Mouse (Mus musculus): ENCODE data around the gene Dlg2. TPM values are rescaled to one million over a fixed set of nuclear protein-coding genes. Genes with fewer than 3 reads are reported as not detected.

Dlg2 gene
- polyA plus RNA-seq, 1 experiment, result 0.85 TPM

DNA sequence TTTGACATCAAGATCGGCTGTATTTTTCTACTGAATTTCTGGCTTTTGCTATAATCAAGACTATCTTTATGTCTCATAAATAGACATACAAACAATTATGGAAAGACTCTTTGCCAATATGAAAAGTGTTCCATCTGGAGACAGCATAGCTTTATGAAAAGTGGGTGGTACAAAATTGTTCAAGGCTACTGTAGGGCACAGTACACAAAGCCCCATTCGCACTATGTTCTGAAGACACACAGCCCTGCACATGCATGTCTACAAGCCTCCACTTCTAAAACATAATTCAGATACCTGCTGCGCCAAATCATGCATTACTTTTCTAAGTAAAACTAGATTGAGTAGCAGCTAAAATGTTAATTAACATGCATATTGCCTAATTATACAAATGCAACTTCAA, 1946.5 kb downstream of the Dlg2 start:
- no peak overlapping the region for H3K27ac ChIP-seq (ENCODE audit: insufficient read depth, low read length)
- H3K9ac ChIP-seq (ENCODE audit: low read depth, poor library complexity, severe bottlenecking), result no peak overlapping the region
- no peaks in the 10 kb centered on the region for H3K4me1 ChIP-seq (ENCODE audit: control insufficient read depth, insufficient read depth, low read length)
- H3K4me3 ChIP-seq (ENCODE audit: low read depth, low read length), result no peak overlapping the region
- H3K27me3 ChIP-seq (ENCODE audit: control insufficient read depth, insufficient read depth, low read length, poor library complexity, severe bottlenecking), result no peaks in the 10 kb centered on the region
- H3K9me3 ChIP-seq (replicated peaks; ENCODE audit: control insufficient read depth, insufficient read depth, low read length, poor library complexity, severe bottlenecking), result no peaks in the 10 kb centered on the region
- H3K36me3 ChIP-seq (ENCODE audit: control insufficient read depth, insufficient read depth, low read length, poor library complexity, severe bottlenecking), result no peaks in the 10 kb centered on the region
- TF ChIP-seq CTCF (IDR thresholded peaks at IDR 0.05; ENCODE audit: low read depth, low read length) (no peak), POLR2A (IDR thresholded peaks at IDR 0.05; ENCODE audit: insufficient read depth, low read length) (no peak), EP300 (IDR thresholded peaks at IDR 0.05; ENCODE audit: insufficient read depth, low read depth, low read length) (no peak)

DNA sequence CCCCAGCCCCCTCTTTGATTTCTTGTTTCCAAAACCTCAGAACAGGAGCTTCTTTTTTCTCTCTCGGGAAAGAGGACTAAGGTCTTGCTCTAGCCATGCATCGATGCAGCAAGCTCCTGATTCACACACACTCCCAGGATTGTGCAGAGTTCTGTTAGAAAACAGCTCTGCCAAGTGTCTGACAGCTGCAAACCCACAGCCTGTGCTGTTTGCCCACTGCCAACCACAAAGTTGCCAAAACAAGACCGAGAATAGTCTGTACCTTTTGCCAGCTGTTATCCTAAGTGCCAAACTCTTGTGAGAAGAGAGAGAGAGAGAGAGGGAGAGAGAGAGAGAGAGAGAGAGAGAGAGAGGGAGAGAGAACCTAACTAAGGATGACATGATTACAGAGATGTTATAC, 1948.2 kb downstream of the Dlg2 start:
- Histone ChIP-seq H3K4me3 (ENCODE audit: low read depth, low read length) (no peak overlapping the region), H3K9me3 (replicated peaks; ENCODE audit: control insufficient read depth, insufficient read depth, low read length, poor library complexity, severe bottlenecking) (no peaks in the 10 kb centered on the region), H3K27ac (ENCODE audit: insufficient read depth, low read length) (no peak overlapping the region), H3K36me3 (ENCODE audit: control insufficient read depth, insufficient read depth, low read length, poor library complexity, severe bottlenecking) (no peaks in the 10 kb centered on the region), H3K4me1 (ENCODE audit: control insufficient read depth, insufficient read depth, low read length) (no peaks in the 10 kb centered on the region), H3K27me3 (ENCODE audit: control insufficient read depth, insufficient read depth, low read length, poor library complexity, severe bottlenecking) (no peaks in the 10 kb centered on the region), H3K9ac (ENCODE audit: low read depth, poor library complexity, severe bottlenecking) (no peak overlapping the region)
- TF ChIP-seq EP300 (IDR thresholded peaks at IDR 0.05; ENCODE audit: insufficient read depth, low read depth, low read length), result no peak
- TF ChIP-seq POLR2A (IDR thresholded peaks at IDR 0.05; ENCODE audit: insufficient read depth, low read length), result no peak
- TF ChIP-seq CTCF (IDR thresholded peaks at IDR 0.05; ENCODE audit: low read depth, low read length), result no peak

DNA sequence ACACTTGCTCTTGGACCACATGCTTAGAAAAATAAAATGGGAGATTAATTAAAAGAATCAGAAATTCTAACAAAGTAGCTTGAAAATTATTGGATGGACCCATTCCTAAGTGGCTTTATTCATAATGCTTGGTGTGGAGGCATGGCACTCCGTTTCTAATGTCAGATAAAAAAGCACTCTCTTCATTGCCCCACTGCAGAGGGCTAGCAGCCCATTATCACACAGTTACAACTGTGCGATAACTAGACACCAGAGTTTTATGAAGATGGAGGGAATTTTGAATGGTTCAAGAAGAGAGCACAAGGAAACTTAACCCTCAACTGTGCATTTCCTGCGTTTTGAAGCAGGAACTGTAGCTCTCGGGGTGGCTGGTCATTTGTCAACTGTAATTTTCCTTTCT, 1950.8 kb downstream of the Dlg2 start:
- Histone ChIP-seq H3K4me3 (ENCODE audit: low read depth, low read length) (no peak overlapping the region), H3K27ac (ENCODE audit: insufficient read depth, low read length) (no peak overlapping the region), H3K36me3 (ENCODE audit: control insufficient read depth, insufficient read depth, low read length, poor library complexity, severe bottlenecking) (no peaks in the 10 kb centered on the region), H3K27me3 (ENCODE audit: control insufficient read depth, insufficient read depth, low read length, poor library complexity, severe bottlenecking) (no peaks in the 10 kb centered on the region), H3K9ac (ENCODE audit: low read depth, poor library complexity, severe bottlenecking) (no peak overlapping the region), H3K9me3 (replicated peaks; ENCODE audit: control insufficient read depth, insufficient read depth, low read length, poor library complexity, severe bottlenecking) (no peaks in the 10 kb centered on the region), H3K4me1 (ENCODE audit: control insufficient read depth, insufficient read depth, low read length) (no peaks in the 10 kb centered on the region)
- TF ChIP-seq EP300 (IDR thresholded peaks at IDR 0.05; ENCODE audit: insufficient read depth, low read depth, low read length) (no peak), POLR2A (IDR thresholded peaks at IDR 0.05; ENCODE audit: insufficient read depth, low read length) (no peak), CTCF (IDR thresholded peaks at IDR 0.05; ENCODE audit: low read depth, low read length) (no peak)

DNA sequence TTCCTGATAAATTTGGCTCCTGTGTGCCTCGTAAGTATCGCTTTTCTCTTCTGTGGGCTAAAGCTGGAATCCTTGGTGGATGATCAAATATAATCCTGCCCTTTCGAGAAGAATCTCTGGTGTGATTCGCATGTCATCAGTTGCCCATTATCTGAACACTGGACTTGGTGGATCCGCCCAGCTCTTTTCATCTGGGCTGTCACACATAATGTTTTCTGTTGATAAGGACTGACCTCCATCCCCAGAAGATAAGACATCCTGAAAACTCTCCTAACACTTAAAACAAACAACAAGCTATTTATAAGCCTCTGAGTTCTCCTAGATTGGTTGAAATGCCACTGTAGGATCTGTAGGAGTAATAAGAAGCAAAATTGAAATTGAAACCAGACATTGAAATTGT, 1952.2 kb downstream of the Dlg2 start:
- no peaks in the 10 kb centered on the region for H3K27me3 ChIP-seq (ENCODE audit: control insufficient read depth, insufficient read depth, low read length, poor library complexity, severe bottlenecking)
- TF ChIP-seq CTCF (IDR thresholded peaks at IDR 0.05; ENCODE audit: low read depth, low read length) (no peak), POLR2A (IDR thresholded peaks at IDR 0.05; ENCODE audit: insufficient read depth, low read length) (no peak), EP300 (IDR thresholded peaks at IDR 0.05; ENCODE audit: insufficient read depth, low read depth, low read length) (no peak)
- H3K9me3 ChIP-seq (replicated peaks; ENCODE audit: control insufficient read depth, insufficient read depth, low read length, poor library complexity, severe bottlenecking), result no peaks in the 10 kb centered on the region
- H3K36me3 ChIP-seq (ENCODE audit: control insufficient read depth, insufficient read depth, low read length, poor library complexity, severe bottlenecking), result no peaks in the 10 kb centered on the region
- H3K4me1 ChIP-seq (ENCODE audit: control insufficient read depth, insufficient read depth, low read length), result no peaks in the 10 kb centered on the region
- no peak overlapping the region for H3K27ac ChIP-seq (ENCODE audit: insufficient read depth, low read length)
- no peak overlapping the region for H3K9ac ChIP-seq (ENCODE audit: low read depth, poor library complexity, severe bottlenecking)
- H3K4me3 ChIP-seq (ENCODE audit: low read depth, low read length), result no peak overlapping the region

DNA sequence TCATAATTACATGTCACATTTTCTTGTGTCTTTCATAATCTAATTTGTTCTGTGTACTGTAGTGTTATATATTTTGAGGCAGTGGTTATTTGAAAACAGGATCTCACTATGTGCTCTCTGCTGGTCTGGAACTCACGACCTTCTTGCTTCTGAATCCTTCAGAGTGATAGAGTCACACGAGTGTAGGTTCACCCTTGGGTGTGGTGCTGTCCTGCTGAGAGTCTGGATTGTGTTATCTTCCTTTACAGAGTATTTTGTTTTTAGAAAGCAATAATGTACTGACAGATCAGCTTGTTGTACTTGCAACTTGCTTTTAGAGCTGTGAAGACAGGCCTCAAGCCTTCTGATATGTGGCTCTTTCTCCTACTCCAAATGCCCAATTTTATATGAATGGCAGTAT, 1953.8 kb downstream of the Dlg2 start:
- Histone ChIP-seq H3K36me3 (ENCODE audit: control insufficient read depth, insufficient read depth, low read length, poor library complexity, severe bottlenecking) (no peaks in the 10 kb centered on the region), H3K4me3 (ENCODE audit: low read depth, low read length) (no peak overlapping the region), H3K9ac (ENCODE audit: low read depth, poor library complexity, severe bottlenecking) (no peak overlapping the region), H3K9me3 (replicated peaks; ENCODE audit: control insufficient read depth, insufficient read depth, low read length, poor library complexity, severe bottlenecking) (no peaks in the 10 kb centered on the region), H3K27me3 (ENCODE audit: control insufficient read depth, insufficient read depth, low read length, poor library complexity, severe bottlenecking) (no peaks in the 10 kb centered on the region), H3K27ac (ENCODE audit: insufficient read depth, low read length) (no peak overlapping the region), H3K4me1 (ENCODE audit: control insufficient read depth, insufficient read depth, low read length) (no peaks in the 10 kb centered on the region)
- TF ChIP-seq POLR2A (IDR thresholded peaks at IDR 0.05; ENCODE audit: insufficient read depth, low read length), result no peak
- no peak for TF ChIP-seq EP300 (IDR thresholded peaks at IDR 0.05; ENCODE audit: insufficient read depth, low read depth, low read length)
- no peak for TF ChIP-seq CTCF (IDR thresholded peaks at IDR 0.05; ENCODE audit: low read depth, low read length)

DNA sequence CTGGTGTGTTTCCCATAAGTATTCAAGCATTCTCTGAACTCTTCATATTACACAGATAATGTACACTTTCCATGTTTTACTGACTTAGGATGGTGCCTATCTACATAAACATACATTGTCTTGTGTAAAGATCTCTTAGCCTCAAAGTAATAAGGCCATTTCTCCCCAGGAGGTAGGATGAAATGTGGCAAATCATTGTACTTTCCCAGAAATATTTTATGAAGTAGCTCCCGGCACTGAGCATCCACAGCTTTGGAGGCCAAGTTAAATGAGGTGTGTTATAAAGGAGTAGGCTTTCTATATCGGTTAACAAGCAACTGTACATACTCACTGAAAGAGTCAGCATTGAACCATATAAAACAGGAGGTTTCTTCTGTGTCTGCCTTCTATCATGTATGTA, 1960.7 kb downstream of the Dlg2 start:
- no peak overlapping the region for H3K27ac ChIP-seq (ENCODE audit: insufficient read depth, low read length)
- no peaks in the 10 kb centered on the region for H3K9me3 ChIP-seq (replicated peaks; ENCODE audit: control insufficient read depth, insufficient read depth, low read length, poor library complexity, severe bottlenecking)
- no peak for TF ChIP-seq EP300 (IDR thresholded peaks at IDR 0.05; ENCODE audit: insufficient read depth, low read depth, low read length)
- no peak overlapping the region for H3K4me3 ChIP-seq (ENCODE audit: low read depth, low read length)
- H3K4me1 ChIP-seq (ENCODE audit: control insufficient read depth, insufficient read depth, low read length), result no peaks in the 10 kb centered on the region
- no peaks in the 10 kb centered on the region for H3K36me3 ChIP-seq (ENCODE audit: control insufficient read depth, insufficient read depth, low read length, poor library complexity, severe bottlenecking)
- no peak overlapping the region for H3K9ac ChIP-seq (ENCODE audit: low read depth, poor library complexity, severe bottlenecking)
- H3K27me3 ChIP-seq (ENCODE audit: control insufficient read depth, insufficient read depth, low read length, poor library complexity, severe bottlenecking), result no peaks in the 10 kb centered on the region

Measured in ES-Bruce4 (cell line).